In the genomic region with DNA sequence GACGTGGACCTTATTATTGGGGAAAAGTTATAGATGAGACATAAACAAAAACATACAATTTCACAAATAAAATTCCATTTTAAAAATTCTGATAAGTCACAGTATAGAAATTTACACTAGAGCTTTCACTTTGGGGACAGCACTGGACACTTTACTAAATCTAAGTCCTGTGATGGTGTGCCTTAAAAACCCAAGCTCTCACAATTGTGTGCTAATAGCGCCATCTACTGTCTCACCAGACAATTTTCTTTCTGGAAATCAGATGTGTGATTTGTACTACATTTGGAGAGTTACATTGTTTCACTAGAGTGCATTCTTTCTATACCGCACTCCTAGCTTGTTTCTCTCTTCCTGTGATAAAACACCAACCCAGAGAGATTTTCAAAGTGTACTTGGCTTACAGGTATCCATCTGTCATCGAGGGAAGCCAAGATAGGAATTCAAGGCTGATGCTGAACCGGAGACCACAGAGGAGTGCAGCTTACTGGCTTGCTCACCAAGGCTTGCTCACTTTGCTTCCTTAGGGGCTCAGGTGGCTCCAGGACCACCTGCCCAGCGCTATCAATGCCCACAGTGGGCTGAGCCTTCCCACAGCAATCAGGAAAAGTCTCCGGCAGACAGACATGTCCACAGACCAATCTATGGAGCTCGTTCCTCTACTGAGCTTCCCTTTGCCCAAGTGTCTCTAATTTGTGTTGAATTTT, we compare ENCODE assay signal across 8 mouse cellular contexts. TPM values are rescaled to one million over a fixed set of nuclear protein-coding genes. Genes with fewer than 3 reads are reported as not detected.
DNase-seq lines count a peak whose midpoint lies in the region; ATAC-seq lines count a peak whose summit lies in the region.

No protein-coding gene starts in this region.

- ATAC-seq in frontal cortex, adult (ENCODE audit: low TSS enrichment): peak; percentile 88

- no peak for DNase-seq in frontal cortex, postnatal 14 days (ENCODE audit: low spot score in 2 of 2)
- peak; percentile 24 for DNase-seq in right cerebral cortex, adult 18-20 months
- no peak for DNase-seq in right cerebral cortex, postnatal 10 days (ENCODE audit: low spot score in 2 of 2)
- peak; percentile 84 for DNase-seq in embryo, embryonic 10 days (ENCODE audit: low spot score)
- peak; percentile 56 for DNase-seq in lung, postnatal 10 days
- no peak for DNase-seq in ovary, postnatal 10 days (ENCODE audit: low spot score)
- no peak for DNase-seq in adrenal gland, adult 18-20 months (ENCODE audit: low spot score in 2 of 2)

RNA-seq across cellular contexts. Expression of gene Cmas, which starts 21.0 kb away (rescaled TPM):
- 10 to 100 TPM; 27.1 to 29.9 TPM for total RNA-seq in adrenal gland, adult 18-20 months (2021)

RNA-seq across cellular contexts. Expression of gene Abcc9, which starts 33.3 kb away (rescaled TPM):
- total RNA-seq in adrenal gland, adult 18-20 months (2021): 10 to 100 TPM; 13.3 to 14.0 TPM

Comparison
In these comparisons a context has a peak if more than half of its experiments do, and no peak if none do; other contexts are left out.
1. DNase-seq: peak in right cerebral cortex, adult 18-20 months (single experiment), embryo, embryonic 10 days (single experiment) and lung, postnatal 10 days (single experiment); none in frontal cortex, postnatal 14 days (0 of 2), right cerebral cortex, postnatal 10 days (0 of 2), ovary, postnatal 10 days (single experiment) and adrenal gland, adult 18-20 months (0 of 2).